Mouse (Mus musculus): Measurements from ENCODE around the gene Dcaf1.

The Dcaf1 gene

DNA sequence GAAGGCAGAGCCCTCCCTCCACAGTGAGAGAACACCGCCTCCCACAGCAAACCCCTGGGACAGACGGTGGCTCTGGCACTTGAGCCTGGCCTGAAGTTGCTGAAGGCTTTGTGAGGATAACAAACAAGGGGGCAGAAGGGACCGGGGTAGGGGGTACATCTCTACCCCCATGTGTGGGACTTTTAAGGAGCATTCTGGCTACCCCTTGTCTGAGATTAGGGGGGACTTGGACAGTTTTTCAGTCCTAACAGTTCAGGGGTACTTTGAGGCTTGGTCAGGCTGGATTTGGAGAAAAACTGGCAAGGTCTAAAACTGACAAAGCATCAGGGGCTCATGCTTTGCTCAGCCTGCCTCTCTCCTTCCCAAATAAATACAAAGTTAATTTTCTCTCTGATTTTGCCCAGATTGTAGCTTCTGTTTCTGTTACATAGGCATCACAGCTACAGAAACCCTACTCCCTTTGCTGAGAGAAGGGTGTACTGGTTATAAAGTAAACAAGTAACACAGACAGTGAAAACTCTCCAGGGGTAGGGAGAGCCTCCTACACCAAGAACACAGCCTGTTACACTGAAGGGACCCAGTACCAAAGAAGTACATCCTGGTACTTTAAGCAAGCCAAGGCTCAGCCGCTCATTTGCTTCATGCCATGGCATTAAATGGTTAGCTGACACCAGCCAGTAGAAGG lies 59.5 kb downstream of the Dcaf1 start:
- no peak for DNase-seq

DNA sequence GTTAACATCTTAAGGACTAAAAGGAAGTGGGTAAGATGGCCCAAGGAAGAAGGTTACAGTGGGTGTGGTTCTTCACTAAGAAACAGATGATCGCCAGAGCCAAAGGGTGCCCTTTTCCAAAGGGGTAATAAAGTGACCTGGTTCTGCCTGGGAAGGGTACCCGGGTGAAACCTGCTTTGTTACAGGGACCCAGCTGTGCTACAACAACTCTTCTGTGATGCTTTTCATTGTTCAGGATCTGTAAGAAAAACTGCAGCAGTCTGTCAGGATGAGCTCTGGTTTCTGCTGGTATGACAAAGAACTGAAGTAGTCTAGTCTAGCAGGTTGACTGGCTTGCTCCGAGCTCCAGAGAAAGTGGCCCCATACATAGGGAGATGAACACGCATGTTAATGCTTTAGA lies 60.5 kb downstream of the Dcaf1 start:
- no peak for DNase-seq

DNA sequence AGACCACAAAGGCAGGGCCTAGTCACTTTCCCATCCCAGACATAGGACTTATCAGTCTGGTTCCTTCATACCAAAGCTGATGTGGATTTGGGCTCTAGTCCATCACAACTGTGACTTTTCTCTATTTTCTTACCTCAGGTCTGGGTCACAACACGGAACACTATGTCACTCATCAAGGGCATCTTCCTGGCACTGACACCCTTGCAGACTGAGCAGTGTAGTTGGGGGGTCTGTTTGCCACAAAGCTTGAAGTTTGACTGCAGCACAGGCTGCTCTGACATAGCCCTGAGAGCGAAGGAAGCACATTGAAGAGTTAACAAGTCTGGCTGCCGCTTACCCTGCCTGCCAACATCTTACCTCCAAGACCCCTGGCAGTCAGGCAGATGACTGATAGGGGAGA lies 61.4 kb downstream of the Dcaf1 start:
- no peak for DNase-seq

DNA sequence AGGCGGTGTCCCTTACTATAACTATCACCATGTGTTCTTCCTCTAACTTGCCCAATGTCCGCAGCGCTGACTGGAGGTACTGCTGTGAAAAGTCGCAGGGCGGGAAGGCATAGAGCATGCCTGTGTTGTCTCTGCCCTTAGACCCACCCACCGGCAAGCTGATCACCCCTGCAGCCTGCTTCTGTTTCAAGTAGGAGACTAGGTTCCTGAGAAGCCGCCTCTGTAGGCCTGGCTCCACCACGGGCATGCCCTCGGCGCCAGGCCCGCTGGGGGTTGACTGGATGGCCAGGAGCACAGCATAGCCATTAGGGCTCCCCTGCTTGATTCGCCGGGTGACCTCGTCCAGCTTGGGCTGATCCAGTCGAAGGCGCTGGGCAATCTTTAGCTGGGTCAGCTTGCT lies 62.6 kb downstream of the Dcaf1 start:
- DNase-seq: peak in 1 of 2 experiments; percentile 20

DNA sequence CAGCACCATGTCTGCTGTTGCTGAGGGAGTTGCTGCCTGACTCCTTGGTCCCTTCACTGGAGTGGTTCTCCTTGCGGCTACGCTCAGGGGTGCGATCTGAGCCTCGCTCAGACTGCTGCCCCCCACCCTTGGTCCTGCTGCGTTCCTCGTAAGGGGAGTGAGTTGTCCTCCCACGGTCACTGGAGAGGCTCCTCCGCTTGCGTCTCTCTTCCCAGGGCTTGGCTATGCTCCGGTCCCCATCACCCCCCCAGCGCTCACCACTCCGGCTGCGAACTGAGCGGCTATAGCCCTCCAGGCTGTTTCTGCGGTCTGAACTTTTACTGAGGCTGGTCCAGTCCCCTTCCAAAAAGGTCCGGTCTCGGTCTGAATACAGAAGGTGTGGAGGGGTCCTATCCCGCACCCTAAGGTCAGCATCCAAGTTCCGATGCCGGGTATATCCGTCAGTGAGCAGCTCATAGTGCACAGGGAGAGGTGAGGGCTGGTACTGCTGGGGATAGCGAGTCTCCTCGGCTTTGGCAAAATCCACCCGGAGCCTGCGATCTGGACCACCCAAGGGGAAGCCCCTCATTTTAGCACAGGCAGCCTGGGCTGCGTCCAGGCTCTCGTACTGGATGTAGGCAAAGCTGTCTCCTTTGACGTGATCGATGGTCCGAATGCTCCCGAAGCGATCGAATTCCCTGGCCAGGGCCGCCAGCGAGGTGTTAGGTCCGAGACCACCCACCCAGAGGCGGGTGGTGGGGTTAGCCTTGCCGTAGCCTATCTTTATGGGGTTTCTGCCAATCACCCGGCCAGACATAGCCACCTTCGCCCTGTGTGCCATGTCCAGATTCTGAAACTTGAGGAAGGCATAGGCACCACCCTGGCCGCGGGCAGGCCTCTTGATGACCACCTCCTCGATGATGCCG lies 63.6 kb downstream of the Dcaf1 start:
- peak; percentile 19 to 28 for DNase-seq

DNA sequence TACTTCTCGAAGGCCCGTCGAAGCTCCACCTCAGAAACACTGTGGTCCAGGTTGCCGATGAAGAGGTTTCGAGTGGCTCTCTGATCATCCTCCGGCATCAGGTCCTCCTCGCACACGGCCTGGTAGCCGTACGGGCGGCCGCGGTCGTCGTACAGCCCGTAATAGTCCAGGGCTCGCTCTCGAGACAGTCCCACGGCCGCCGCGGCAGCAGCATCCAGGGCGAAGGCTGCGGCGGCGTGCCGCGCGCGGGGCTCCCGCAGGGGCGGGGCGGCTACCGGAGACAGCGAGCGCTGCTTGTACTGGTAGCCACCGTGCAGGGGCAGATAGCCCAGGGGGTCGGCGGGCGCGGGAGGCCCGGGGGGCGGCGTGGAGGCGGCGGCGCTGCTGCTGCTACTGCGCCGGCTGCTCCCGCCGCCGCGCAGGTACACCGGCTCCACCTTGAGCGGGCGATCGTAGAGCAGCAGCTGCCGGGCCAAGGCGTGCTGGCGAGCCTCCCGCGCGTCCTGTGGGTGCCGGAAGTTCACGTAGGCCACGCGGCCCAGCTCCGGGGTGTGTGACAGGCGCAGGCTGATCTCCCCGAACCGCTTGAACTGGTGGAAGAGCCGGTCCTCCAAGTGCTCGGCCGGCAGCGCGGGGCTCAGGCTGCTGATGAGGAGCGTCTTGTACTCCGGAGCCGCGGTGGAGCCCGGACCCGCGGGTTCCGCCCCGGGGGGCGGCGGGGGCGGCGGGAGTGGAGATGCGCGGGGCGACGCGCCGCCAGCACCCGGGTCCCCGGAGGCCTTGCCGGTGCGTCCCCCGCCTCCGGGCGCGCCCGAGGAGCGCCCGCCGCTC lies 64.4 kb downstream of the Dcaf1 start:
- peak; percentile 57 to 68 for DNase-seq

DNA sequence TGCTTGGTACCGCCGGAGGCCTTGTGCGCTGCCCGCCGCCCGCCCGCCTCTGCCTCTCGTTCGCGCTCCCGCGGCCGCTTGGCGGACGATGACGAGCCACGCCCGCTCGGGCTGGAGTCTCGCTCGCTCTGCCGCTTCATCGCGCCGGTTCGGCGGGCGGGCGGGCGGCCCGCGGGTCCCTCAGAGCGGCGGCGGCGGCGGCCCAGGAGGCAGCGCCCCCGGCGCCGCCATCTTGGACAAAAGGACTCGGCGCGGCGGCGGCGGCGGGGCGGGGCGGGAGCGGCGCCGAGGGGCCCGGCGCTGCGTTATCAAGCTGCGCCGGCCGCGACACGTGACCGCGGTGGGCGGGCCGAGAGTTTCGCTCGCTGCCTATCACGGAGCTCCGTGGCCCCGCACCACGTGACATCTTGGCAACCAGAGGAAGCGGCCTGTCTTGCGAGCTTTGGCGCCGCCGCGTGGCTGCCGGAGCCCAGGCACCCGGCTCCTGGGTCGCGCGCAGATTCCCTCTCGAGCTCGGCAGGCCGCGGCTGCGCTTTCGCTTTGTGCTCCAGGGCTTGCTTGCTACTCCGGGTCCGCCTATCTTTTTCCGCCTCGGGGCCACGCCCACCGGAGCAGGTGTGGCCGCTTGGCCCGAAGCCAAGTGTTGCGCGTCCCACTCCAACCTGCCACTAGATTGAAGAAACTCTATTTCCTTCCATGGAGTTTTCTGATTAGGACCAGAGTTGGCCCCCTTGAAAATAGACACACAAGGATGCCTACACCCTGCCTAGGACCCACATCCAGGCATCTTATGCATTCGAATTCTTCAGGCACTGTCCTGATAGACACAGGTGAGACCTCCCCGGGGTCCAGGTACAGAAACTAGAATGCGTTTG lies 65.4 kb downstream of the Dcaf1 start, which contains the start of gene Rbm15b:
Gene Rbm15b, minus strand, starts transcription at position 601 of the 875 bp plus-strand sequence.
- DNase-seq: peak; percentile 98 to 99

DNA sequence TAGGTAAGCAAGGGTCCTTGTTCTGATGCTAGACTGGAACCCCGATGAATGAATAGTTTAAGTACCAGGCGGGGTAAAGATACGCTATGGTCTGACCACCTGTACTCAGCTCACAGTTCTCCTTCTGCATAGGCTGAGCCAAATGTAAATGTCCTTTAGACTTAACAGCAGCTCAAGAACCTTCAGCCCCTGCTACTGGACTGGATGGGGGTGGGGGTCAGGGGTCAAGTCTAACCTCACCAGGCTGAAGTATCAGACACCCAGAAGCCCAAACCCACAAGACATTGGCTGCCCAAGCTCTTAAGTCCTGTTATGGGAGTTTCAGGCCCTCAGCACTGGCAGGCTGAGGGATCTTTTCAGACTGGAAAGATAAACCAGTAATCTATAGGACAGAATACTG lies 66.7 kb downstream of the Dcaf1 start:
- no peak for DNase-seq

DNA sequence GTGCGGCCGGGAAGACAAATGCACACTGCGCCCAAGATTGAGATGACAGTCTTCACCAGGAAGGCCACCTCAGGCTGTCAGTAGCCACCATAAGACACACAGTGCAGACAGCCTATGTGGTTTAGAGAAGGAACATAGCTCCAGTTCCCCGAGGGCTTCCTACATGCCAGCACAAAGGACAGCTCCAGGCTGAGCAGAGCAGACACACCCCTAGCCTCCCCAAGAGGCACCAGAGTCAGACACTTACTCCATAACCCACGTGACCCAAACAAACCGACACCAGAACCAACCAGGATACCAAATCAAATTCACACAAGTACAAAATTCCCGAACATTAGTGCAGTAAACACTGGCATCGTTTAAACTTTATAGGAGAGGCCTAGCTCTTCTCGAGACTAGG lies 67.6 kb downstream of the Dcaf1 start:
- no peak for DNase-seq

DNA sequence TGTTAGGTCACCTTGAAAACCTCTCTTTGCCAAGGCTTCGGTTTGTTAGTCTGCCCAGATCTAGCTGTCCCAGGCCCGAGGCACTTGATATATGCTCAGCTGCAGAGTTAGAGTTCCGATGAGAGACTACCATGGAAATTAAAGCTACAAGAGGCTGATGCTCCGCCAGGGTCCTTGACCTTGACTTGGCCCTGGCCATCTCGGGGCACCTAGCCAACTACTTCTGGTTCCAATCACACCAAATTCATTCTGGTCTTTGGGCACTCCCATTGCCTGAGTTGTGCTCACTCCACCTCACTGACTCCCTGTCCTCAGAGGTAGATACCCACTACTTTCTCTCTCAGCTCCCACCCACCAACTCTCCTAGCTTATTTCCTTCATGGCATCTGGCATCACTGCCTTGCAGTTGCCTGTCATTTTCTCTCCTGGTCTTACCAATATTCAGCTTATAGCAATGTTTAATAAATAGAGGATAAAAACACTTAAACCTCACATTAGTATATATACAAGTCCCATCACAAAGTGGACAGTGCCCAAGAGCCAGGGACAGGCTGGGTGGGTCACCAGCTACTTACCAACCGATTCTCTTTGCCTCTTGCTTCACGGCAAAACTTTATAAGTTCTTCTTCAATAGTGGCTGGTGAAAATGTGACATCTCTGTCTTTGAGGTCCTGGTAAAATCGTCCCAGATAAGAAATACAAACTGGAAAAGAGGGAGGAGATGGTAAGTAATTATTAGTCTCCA lies 69.0 kb downstream of the Dcaf1 start:
- DNase-seq: no peak

DNA sequence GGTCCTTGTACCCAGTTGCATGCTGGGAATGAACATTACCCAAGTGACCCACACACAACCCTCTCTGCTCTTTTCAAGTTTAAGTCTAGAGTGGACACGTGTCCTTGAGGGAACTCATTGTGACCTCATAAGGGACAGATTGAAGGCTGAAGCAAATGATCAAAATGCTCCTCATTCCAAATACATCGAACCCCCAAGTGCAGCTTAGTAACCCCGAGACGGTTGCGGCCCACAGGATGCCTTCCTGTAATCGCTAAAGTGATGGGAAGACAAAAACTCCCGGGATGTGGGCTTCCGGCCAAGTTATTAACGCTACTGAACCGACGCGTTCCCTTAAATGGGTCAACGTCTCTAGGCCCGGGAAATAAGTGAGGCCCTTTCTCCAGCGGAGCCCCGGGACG lies 69.7 kb downstream of the Dcaf1 start:
- DNase-seq: no peak

DNA sequence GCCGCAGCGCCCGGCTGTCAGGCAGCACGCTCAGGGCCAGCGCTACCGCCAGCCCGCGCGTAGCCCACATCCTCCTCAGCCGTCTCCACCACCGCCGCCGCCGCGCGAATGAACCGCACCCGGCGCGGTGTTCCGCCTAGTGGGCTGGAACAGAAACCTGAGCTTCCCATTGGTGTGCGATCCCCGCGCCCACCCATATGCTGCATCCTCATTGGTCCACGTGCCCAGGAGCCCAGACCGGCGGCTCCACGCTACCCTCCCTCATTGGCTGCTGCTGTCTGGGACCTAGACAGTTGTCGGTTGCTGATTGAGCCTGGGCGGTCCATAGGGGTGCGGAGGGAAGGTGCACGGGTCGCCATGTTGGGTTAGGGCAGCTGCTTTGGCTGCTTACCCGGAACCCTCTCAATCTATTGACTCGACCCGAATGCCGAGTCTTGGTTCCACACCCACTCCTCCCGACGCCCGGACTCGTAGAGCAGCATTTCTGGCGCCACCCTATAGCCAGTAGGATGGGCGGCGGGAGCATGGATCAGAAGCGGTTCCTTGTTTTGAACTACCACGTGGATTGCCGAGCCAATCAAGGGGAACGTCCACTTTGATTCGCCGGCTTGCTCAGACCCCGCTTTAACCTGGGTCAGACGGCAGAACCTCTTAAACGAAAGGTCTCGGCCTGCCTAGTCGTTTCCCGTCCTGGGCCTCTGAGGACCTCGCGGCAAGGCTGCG lies 70.3 kb downstream of the Dcaf1 start, which contains the start of gene Manf:
Gene Manf, minus strand, starts transcription at position 151 of the 723 bp plus-strand sequence.
- DNase-seq: peak; percentile 96

DNA sequence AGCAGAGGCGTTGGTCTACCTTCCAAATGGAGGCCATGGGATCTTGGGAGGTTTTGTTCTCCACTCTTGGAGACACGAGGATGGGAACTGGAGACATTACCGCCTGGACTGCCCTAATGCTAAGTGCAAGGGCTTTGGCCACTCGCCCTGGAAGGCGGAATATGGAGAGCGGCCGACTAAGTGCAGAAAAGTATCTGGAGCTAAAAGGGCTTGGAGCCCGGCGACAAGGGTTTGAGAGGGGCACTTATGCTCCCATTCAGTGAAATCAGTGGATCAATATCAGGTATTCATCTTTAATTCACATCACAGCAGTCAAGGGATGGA lies 70.8 kb downstream of the Dcaf1 start:
- no peak for DNase-seq

DNA sequence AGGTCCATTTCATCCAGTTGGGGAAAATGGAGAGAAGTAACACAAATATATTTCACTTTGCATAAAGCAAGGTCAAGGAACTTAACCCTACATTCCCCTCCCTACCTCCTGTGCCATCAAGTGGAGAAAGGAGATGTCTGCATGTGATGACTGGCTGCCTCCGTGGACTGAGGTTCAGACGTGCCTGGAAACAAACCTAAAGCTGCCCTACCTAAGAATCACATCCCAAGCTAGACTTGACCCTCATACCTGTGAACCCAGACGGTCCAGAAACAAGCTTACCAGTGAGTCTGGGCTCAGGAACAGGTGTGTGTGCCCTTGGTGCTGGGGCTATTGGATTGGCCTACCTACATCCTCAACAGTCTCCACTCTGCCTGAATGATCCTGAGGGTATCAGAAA lies 71.7 kb downstream of the Dcaf1 start:
- DNase-seq: no peak

DNA sequence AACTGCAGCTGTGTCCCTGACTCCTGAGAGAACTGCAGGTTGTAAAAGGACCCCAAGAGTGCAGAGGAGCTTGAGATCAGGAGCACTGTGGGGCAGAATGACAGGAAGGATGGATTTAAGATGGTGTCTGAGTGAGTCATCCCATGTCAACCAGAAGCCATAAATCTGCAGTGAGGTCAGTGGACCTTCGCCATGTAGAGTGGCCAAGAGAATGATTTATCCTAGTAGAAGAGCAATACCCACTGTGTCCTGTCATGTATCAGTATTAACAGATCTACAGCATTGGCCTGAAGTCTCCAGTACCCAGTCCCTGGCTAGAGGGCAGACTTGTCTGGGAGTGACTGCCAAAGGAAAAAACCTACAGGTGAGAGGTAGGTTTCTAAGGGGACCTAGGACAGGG lies 77.2 kb downstream of the Dcaf1 start:
- no peak for DNase-seq

DNA sequence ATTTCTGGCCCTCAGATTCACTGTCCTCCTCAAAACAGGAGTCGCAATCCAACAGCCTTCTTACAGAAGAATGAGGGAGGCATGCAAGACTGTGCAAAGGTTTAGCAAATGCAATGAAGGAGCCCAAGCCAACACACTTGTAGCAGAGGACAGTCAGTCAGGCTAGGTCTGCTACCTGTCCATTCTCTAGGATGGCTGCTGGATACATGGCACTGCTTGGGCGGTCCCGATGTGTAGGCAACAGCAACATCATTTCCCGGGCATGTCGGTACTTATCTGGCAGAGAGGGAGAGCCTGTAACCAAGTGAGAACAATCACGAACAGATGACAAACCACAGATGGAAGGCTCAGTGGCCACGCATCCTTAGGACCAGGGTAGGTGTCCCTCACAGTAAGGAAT lies 79.9 kb downstream of the Dcaf1 start:
- DNase-seq: no peak

DNA sequence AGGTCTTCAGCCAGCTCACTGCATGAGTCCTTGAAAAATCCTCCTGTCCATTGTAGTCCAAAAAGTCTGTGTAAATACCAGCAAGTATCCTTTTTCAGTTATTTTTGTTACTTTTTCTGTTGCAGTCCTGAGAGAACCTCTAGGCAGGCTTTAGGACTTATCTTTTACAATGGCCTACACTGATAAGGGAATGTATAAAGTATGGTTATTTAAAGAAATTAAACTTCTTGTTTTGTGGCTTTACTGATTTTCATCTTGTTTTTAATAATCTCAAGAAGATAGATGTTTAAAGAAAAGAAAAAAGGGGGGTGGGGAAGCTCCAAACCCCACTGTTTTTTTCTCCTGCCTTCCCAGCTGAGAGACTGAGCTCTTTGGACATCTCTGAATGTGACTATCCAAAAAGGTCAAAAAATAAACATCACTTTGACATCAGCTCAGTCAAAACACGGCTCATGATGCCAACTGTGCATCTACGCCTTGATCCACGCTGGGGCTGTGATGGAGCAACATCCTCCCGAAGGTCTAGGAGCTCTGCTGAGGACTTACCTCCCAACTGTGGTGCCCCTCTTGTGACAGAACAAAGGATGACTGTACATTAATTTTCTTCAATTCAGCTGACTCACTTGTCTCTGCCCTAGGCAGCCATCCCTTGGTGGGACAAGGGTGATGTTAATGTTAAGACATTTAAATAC lies 81.6 kb downstream of the Dcaf1 start:
- no peak for DNase-seq

DNA sequence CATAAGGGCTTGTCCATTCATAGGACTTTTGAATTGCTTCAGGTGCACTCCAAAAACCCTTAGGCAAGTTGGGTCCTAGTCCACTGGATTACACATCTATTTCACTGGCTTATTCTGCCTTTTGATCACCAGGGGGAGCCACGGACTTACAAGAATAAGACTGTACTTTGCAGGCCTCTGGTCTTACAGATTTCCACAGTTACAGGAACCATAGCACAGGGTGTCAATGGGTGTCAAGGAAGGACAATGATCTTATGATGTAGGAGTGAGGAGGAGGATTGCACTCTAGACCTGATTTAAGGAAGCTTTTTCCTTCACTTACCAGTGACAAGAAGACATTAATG lies 82.1 kb downstream of the Dcaf1 start:
- no peak for DNase-seq

DNA sequence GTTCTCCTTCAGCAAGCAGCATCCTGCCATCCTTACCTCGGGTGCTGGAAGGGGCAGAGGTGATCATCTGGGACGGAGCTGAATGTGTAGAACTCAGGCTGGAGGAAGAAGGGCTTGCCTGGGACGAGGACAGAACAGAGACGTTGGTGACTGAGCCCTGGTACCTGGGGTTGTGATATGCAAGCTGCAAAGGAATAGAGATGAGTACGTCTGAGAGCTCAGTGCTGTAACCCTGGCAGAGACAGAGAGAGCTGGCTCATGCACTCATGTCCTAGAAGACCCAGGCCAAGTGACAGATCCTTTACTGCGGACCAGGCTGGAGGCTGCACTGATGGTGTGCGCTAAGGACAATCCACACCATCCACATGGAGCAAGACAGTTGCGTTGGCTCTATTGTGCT lies 84.9 kb downstream of the Dcaf1 start:
- no peak for DNase-seq

DNA sequence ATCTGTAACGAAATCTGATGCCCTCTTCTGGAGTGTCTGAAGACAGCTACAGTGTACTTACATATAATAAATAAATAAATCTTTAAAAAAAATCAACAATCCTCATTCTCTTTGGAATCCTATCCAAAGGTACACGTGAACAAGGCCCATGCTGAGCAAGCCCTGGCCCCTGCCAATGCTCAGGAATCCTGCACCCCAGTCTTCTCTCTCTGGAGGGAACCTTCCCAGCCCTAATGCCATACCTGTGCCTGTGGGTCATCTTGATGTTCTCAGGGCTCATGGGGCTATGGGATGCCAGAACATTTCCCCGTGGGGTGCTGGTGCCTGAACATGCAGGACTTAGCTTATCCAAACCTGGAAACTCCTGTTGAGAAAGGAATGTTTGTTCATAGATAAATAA lies 86.5 kb downstream of the Dcaf1 start:
- no peak for DNase-seq

Measured in cerebellum, postnatal 36 days (tissue).